Mouse (Mus musculus) splenic B cell, adult 2 months (primary cell): Measurements from ENCODE around the gene Egfl8.

ENCODE experiments used
- DNase-seq: peaks from one replicate; pipeline ENCODE4 v3.0.0-alpha.2; 2011; ENCODE audit warnings: low read depth, low spot score
- H3K27me3 ChIP-seq: 2 replicates; pipeline ENCODE4 v1.6.1; 2012; ENCODE audit warnings: mild to moderate bottlenecking, low read length, moderate library complexity, mixed read lengths; ENCODE audit not compliant: control insufficient read depth, poor library complexity, insufficient read depth, severe bottlenecking
- H3K36me3 ChIP-seq: 2 replicates; pipeline ENCODE4 v1.6.1; 2012; ENCODE audit warnings: mild to moderate bottlenecking, low read length, moderate library complexity, mixed read lengths; ENCODE audit not compliant: control insufficient read depth, poor library complexity, insufficient read depth, severe bottlenecking

The Egfl8 gene

GRCm38 (mm10) chr17:34643379-34643778 lies 27.6 kb upstream of the Egfl8 start:
- DNase-seq, result no peak
- Histone ChIP-seq H3K36me3 (no peaks in the 10 kb centered on the region), H3K27me3 (no peaks in the 10 kb centered on the region)

GRCm38 (mm10) chr17:34641945-34642344 lies 26.2 kb upstream of the Egfl8 start:
- no peaks in the 10 kb centered on the region for H3K36me3 ChIP-seq
- no peak for DNase-seq
- H3K27me3 ChIP-seq, result no peaks in the 10 kb centered on the region

GRCm38 (mm10) chr17:34640778-34641601 lies 25.2 kb upstream of the Egfl8 start:
- DNase-seq, result no peak
- no peaks in the 10 kb centered on the region for H3K27me3 ChIP-seq
- no peaks in the 10 kb centered on the region for H3K36me3 ChIP-seq

GRCm38 (mm10) chr17:34639461-34640255 lies 23.9 kb upstream of the Egfl8 start:
- no peaks in the 10 kb centered on the region for H3K27me3 ChIP-seq
- H3K36me3 ChIP-seq, result no peaks in the 10 kb centered on the region
- no peak for DNase-seq

- no peak for DNase-seq
These were observed 21.7 kb upstream of the Egfl8 start for GRCm38 (mm10) chr17:34637459-34637858.

GRCm38 (mm10) chr17:34635671-34636070 lies 19.9 kb upstream of the Egfl8 start:
- Histone ChIP-seq H3K36me3 (no peaks in the 10 kb centered on the region), H3K27me3 (no peaks in the 10 kb centered on the region; the same call in 1 of the 2 replicates)
- no peak for DNase-seq

More at GRCm38 (mm10) chr17:34637459-34637858, 21.7 kb upstream of the Egfl8 start:
- no peaks in the 10 kb centered on the region for H3K36me3 ChIP-seq
- H3K27me3 ChIP-seq, result no peaks in the 10 kb centered on the region

- Histone ChIP-seq H3K36me3 (no peaks in the 10 kb centered on the region), H3K27me3 (no peaks in the 10 kb centered on the region; the same call in 1 of the 2 replicates)
- DNase-seq, result peak; percentile 61
These were observed 16.5 kb upstream of the Egfl8 start for GRCm38 (mm10) chr17:34632261-34632691.

- DNase-seq, result no peak
- Histone ChIP-seq H3K36me3 (no peaks in the 10 kb centered on the region), H3K27me3 (no peaks in the 10 kb centered on the region; the same call in 1 of the 2 replicates)
These were observed 15.9 kb upstream of the Egfl8 start for GRCm38 (mm10) chr17:34631647-34632046.

- Histone ChIP-seq H3K27me3 (no peaks in the 10 kb centered on the region; the same call in 1 of the 2 replicates), H3K36me3 (no peaks in the 10 kb centered on the region)
- DNase-seq, result peak; percentile 35
These were observed 15.1 kb upstream of the Egfl8 start for GRCm38 (mm10) chr17:34630761-34631301.

- no peaks in the 10 kb centered on the region; the same call in 1 of the 2 replicates for H3K27me3 ChIP-seq
- H3K36me3 ChIP-seq, result no peaks in the 10 kb centered on the region
- DNase-seq, result peak; percentile 47
These were observed 14.2 kb upstream of the Egfl8 start for GRCm38 (mm10) chr17:34629796-34630603.

GRCm38 (mm10) chr17:34629221-34629751 lies 13.5 kb upstream of the Egfl8 start, which contains the start of gene Prrt1:
TSS of gene Prrt1 (plus strand) at chr17:34629533.
- no peaks in the 10 kb centered on the region for H3K36me3 ChIP-seq
- H3K27me3 ChIP-seq, result no peaks in the 10 kb centered on the region; the same call in 1 of the 2 replicates
- DNase-seq, result no peak

GRCm38 (mm10) chr17:34628644-34628967 lies 12.8 kb upstream of the Egfl8 start:
- Histone ChIP-seq H3K27me3 (no peaks in the 10 kb centered on the region; the same call in 1 of the 2 replicates), H3K36me3 (no peaks in the 10 kb centered on the region)
- DNase-seq, result no peak

- no peaks in the 10 kb centered on the region; the same call in 1 of the 2 replicates for H3K27me3 ChIP-seq
- H3K36me3 ChIP-seq, result no peaks in the 10 kb centered on the region
- no peak for DNase-seq
These were observed 12.3 kb upstream of the Egfl8 start, which contains the start of gene Ppt2 for GRCm38 (mm10) chr17:34627943-34628643. TSS of gene Ppt2 (minus strand) at chr17:34628510.
